Mouse (Mus musculus) lung, adult 2 months (tissue): ENCODE results near the gene Vpreb3. TPM values are rescaled to one million over a fixed set of nuclear protein-coding genes. Genes with fewer than 3 reads are reported as not detected.

Experiments
- DNase-seq: peaks from one replicate; pipeline ENCODE4 v3.0.0; 2022
- H3K4me1 ChIP-seq: fragments of 200-500 bp; 2 replicates; pipeline ENCODE4 v1.6.1; 2011; ENCODE audit warnings: low read length; ENCODE audit not compliant: control insufficient read depth, insufficient read depth
- H3K4me3 ChIP-seq: fragments of 200-500 bp; replicated peaks from 2 replicates; pipeline ENCODE3; 2011; ENCODE audit warnings: low read depth, mild to moderate bottlenecking, control low read depth, low read length; ENCODE audit errors: extremely low read depth
- CTCF ChIP-seq: fragments of 200-500 bp; IDR thresholded peaks from 2 replicates; pipeline ENCODE4 v1.5.1; 2011; ENCODE audit warnings: mild to moderate bottlenecking, low read length, control low read depth; ENCODE audit not compliant: insufficient read depth
- POLR2A ChIP-seq: fragments of 200-500 bp; IDR thresholded peaks from 2 replicates; pipeline ENCODE4 v1.6.1; 2011; ENCODE audit warnings: low read depth, mild to moderate bottlenecking, control low read depth, low read length, borderline replicate concordance; ENCODE audit errors: extremely low read depth
- WGBS: fragments of 180-500 bp; shearing (Covaris S2); methylation state at CpG from one replicate; pipeline ENCODE4 v1.1.7; 2018; 5-methylcytosine and 5-hydroxymethylcytosine counted together
- polyA plus RNA-seq: library from polyadenylated mRNA; depleted of rRNA; stranded (reverse); fragments of >200 nt; gene quantifications from 2 replicates; pipeline ENCODE4 v1.2.3, GENCODE M21; 2012; rRNA removed

Gene Vpreb3
- 57.1 and 72.3 TPM in 2 replicates for polyA plus RNA-seq

DNA sequence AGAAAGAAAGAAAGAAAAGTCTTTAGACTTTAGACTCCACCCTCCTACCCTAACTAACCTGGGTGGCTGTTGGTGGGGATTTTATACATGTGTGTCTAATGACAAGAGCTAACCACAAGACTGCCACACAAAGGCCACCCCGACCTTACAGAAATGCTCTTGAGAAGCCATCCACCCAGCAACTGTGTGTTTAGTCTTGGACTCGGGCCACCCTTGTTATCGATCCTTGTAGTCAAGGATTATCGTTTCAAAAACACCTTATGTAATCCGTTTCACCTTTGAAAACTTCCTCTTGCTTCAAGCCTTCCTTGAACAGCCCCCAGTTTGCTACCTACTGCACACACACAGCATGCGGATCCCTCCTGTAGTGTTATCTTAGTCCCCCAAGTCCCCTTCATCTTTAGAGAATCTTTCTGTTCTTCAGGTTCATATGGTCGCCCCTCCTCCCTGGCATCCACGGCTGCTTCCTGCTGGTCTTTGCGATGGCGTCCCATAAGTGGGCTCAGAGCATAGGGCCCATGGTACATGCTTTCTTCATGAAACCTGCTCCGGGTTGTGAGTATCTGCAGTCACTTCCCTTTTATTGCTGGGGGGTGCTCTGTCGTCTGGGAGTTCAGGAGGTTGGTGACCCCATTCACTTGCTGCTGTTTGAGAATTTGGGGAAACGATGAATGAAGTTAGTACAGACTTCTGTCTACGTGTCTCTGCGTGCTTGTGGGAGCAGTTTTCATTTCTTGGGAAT lies at the start of gene Vpreb3:
TSS of gene Vpreb3 (plus strand) at position 322 of the 742 bp plus-strand sequence.
- Histone ChIP-seq H3K4me1 (peaks cover 3% of the 10 kb centered on the region; the same call in 1 of the 2 replicates), H3K4me3 (peak within 1 kb of the TSS; percentile 13)
- DNase-seq, result no peak
- WGBS, result 60% methylated on average over 15 of the region's 15 CpGs
- TF ChIP-seq CTCF, result no peak
- TF ChIP-seq POLR2A, result no peak

- WGBS, result 3% methylated on average over 51 of the region's 51 CpGs
These were observed 49.6 kb upstream of the Vpreb3 start, which contains the start of gene Derl3 for GRCm38 (mm10) chr10:75893089-75893750. TSS of gene Derl3 (plus strand) at chr10:75893413.

GRCm38 (mm10) chr10:75894601-75895000 lies 48.3 kb upstream of the Vpreb3 start:
- Histone ChIP-seq H3K4me1 (0 out of 2 replicates have a peak, but pooled peaks cover 3% of the 10 kb centered on the region), H3K4me3 (no peak overlapping the region)
- TF ChIP-seq POLR2A, result no peak
- no peak for TF ChIP-seq CTCF
- DNase-seq, result no peak
- 75% methylated on average over 6 of the region's 6 CpGs for WGBS

More at GRCm38 (mm10) chr10:75893089-75893750, 49.6 kb upstream of the Vpreb3 start, which contains the start of gene Derl3:
- peak; percentile 90 for DNase-seq
- no peak for TF ChIP-seq CTCF
- TF ChIP-seq POLR2A, result no peak
- Histone ChIP-seq H3K4me3 (peak within 1 kb of the TSS; percentile 38), H3K4me1 (0 out of 2 replicates have a peak, but pooled peaks cover 2% of the 10 kb centered on the region)

DNA sequence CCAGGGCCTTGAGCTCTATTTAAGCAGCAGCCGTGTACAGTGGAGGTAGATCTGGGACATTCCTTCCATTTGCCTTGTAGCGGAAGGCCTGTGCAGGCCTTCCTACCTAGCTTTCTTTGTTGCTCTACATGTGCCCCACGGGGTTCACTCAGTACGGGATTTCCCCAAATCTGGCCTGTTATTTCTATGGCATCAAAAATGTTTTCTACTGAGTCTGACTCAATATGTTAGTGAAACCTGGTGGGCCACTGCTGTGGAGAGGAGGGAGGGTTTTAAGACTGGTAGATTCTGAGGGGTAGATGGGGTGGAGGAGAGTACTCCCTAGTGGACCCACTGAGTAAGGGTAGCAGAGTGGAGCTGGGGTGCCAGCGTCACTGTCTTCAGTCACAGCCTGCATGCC lies 47.1 kb upstream of the Vpreb3 start:
- no peak for DNase-seq
- H3K4me3 ChIP-seq, result no peak overlapping the region
- H3K4me1 ChIP-seq, result 0 out of 2 replicates have a peak, but pooled peaks cover 3% of the 10 kb centered on the region
- 93% methylated on average over 5 of the region's 5 CpGs for WGBS
- no peak for TF ChIP-seq POLR2A
- no peak for TF ChIP-seq CTCF

GRCm38 (mm10) chr10:75896208-75896607 lies 46.6 kb upstream of the Vpreb3 start:
- H3K4me1 ChIP-seq, result 0 out of 2 replicates have a peak, but pooled peaks cover 3% of the 10 kb centered on the region
- no peak for DNase-seq
- no peak for TF ChIP-seq POLR2A
- no peak overlapping the region for H3K4me3 ChIP-seq
- 94% methylated on average over 1 of the region's 1 CpGs for WGBS

DNA sequence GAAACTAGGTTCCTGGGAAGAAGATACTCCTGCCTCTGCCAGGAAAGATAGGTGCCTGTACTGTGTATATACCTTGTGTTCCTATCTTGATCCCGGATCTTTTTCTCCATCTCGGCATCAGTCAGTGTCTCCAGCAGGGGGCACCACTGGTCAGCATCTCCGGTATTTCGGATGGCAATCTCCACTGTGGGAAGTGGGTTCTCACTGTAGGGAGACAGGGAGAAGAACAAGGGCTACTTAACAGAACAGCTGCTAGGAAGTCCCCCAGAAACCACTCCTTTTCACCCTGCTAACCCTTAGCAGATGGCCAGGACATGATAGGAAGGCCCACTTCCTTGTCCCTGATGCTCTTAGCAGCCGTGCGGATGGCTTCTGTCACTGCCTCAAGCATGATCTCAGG lies 45.5 kb upstream of the Vpreb3 start:
- H3K4me1 ChIP-seq, result 0 out of 2 replicates have a peak, but pooled peaks cover 3% of the 10 kb centered on the region
- 31% methylated on average over 6 of the region's 6 CpGs for WGBS
- peak; percentile 80 for DNase-seq
- no peak overlapping the region for H3K4me3 ChIP-seq
- TF ChIP-seq POLR2A (no peak), CTCF (peak; percentile 87)

GRCm38 (mm10) chr10:75898039-75898564 lies 44.8 kb upstream of the Vpreb3 start:
- Histone ChIP-seq H3K4me1 (0 out of 2 replicates have a peak, but pooled peaks cover 3% of the 10 kb centered on the region), H3K4me3 (no peak overlapping the region)
- no peak for DNase-seq
- no peak for TF ChIP-seq POLR2A
- no peak for TF ChIP-seq CTCF
- WGBS, result 54% methylated on average over 6 of the region's 6 CpGs

DNA sequence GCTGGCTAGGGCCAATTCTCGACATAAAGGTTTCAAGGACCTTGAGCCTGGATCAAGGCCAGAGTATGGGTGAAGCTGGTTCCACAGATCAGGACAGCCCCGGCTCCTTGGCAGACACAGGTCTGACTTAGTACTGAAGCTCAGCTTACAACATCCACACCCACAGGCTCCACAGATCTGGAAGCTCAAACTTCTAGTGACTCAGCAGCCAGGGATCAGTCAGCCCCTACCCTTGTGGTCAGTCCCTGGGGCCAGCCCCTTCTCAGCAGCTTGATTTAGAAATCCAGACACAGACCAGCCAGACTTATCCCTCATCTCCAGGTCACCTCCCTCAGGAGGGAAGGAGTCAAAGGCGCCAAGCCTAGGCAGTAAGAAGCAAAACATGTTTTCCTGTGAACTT lies 44.0 kb upstream of the Vpreb3 start:
- TF ChIP-seq POLR2A (no peak), CTCF (no peak)
- H3K4me3 ChIP-seq, result no peak overlapping the region
- 0 out of 2 replicates have a peak, but pooled peaks cover 3% of the 10 kb centered on the region for H3K4me1 ChIP-seq
- no peak for DNase-seq
- 32% methylated on average over 3 of the region's 3 CpGs for WGBS

DNA sequence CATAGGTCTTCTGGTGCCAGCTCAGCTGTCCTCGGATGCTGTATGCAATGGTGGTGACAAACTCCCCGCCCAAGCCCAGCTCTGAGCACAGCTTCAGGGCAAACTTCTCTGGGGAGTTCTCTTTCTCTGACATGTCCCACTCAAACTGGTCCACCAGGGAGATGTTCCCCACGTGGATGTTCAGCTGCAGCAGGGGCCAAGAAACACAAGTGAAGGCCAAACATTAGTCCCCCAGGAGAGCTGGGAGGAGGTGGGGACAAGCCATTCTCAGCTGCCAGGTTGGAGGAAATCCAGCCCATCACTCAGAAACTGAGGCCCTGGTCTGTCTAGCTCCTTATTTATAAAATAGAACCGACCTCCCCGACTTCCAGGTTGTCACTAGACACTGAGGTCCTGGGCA lies 38.5 kb upstream of the Vpreb3 start:
- Histone ChIP-seq H3K4me3 (no peak overlapping the region), H3K4me1 (no peaks in the 10 kb centered on the region)
- TF ChIP-seq POLR2A (no peak), CTCF (no peak)
- WGBS, result 78% methylated on average over 5 of the region's 5 CpGs
- no peak for DNase-seq

DNA sequence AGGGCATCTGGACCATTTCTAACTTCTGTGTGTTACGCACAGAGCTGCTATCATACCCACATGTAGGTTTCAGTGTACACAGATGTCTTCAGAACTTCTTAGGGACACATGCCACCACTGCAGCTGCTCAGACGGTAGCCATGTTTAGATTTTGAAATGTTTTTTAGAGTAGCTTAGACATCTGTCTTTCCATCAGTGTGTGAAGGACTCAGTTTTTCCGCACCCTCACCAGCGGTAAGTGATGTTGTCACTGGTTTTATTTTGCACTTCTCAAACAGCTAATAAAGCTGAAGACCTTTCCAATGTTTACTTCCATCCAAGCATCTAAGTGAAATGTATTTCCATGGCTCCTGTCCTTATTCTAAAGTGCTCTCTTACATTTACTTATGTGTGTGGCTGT lies 36.0 kb upstream of the Vpreb3 start:
- DNase-seq, result no peak
- Histone ChIP-seq H3K4me3 (no peak overlapping the region), H3K4me1 (no peaks in the 10 kb centered on the region)
- TF ChIP-seq CTCF, result no peak
- no peak for TF ChIP-seq POLR2A
- 92% methylated on average over 4 of the region's 4 CpGs for WGBS

GRCm38 (mm10) chr10:75910698-75911097 lies 32.2 kb upstream of the Vpreb3 start:
- TF ChIP-seq CTCF (no peak), POLR2A (no peak)
- H3K4me1 ChIP-seq, result peaks cover 7% of the 10 kb centered on the region; the same call in 1 of the 2 replicates
- 82% methylated on average over 2 of the region's 2 CpGs for WGBS
- no peak for DNase-seq
- no peak overlapping the region for H3K4me3 ChIP-seq
